Mouse (Mus musculus): ENCODE data around the gene Nptxr. TPM values are rescaled to one million over a fixed set of nuclear protein-coding genes. Genes with fewer than 3 reads are reported as not detected.

Gene Nptxr
- polyA plus RNA-seq, 1 experiment from 2014 or later, result 62.1 TPM

- H3K4me2 ChIP-seq (ENCODE audit: low read length), result no peak overlapping the region
- H3K9me3 ChIP-seq (replicated peaks; ENCODE audit: control insufficient read depth, low read length, poor library complexity, severe bottlenecking), result no peaks in the 10 kb centered on the region
- H3K9ac ChIP-seq (ENCODE audit: low read depth, low read length), result no peak overlapping the region
- no peak overlapping the region for H3K4me3 ChIP-seq (ENCODE audit: low read depth, low read length)
- no peak for ATAC-seq
- H3K4me1 ChIP-seq (ENCODE audit: control insufficient read depth, insufficient read depth, low read length), result peaks cover 6% of the 10 kb centered on the region; the same call in 1 of the 2 replicates
- H3K27ac ChIP-seq (ENCODE audit: low read length), result no peak overlapping the region
- WGBS, result 66% methylated on average over 3 of the region's 3 CpGs
- peaks cover 14% of the 10 kb centered on the region for H3K27me3 ChIP-seq (ENCODE audit: control insufficient read depth, insufficient read depth, low read depth, low read length)
- no peaks in the 10 kb centered on the region for H3K36me3 ChIP-seq (ENCODE audit: control insufficient read depth, insufficient read depth, low read length)
Observed at GRCm38 (mm10) chr15:79810061-79810460, 5.5 kb upstream of the Nptxr start.

GRCm38 (mm10) chr15:79808658-79809057, 4.1 kb upstream of the Nptxr start:
- Histone ChIP-seq H3K4me3 (ENCODE audit: low read depth, low read length) (no peak overlapping the region), H3K27me3 (ENCODE audit: control insufficient read depth, insufficient read depth, low read depth, low read length) (peaks cover 14% of the 10 kb centered on the region), H3K36me3 (ENCODE audit: control insufficient read depth, insufficient read depth, low read length) (no peaks in the 10 kb centered on the region), H3K4me2 (ENCODE audit: low read length) (no peak overlapping the region), H3K9me3 (replicated peaks; ENCODE audit: control insufficient read depth, low read length, poor library complexity, severe bottlenecking) (no peaks in the 10 kb centered on the region), H3K9ac (ENCODE audit: low read depth, low read length) (no peak overlapping the region), H3K27ac (ENCODE audit: low read length) (no peak overlapping the region), H3K4me1 (ENCODE audit: control insufficient read depth, insufficient read depth, low read length) (peaks cover 7% of the 10 kb centered on the region; the same call in 1 of the 2 replicates)
- WGBS, result 52% methylated on average over 5 of the region's 5 CpGs
- ATAC-seq, result no peak

- WGBS, result 35% methylated on average over 5 of the region's 5 CpGs
Observed at GRCm38 (mm10) chr15:79808114-79808513, 3.5 kb upstream of the Nptxr start.

GRCm38 (mm10) chr15:79807050-79807449, 2.5 kb upstream of the Nptxr start:
- 53% methylated on average over 1 of the region's 1 CpGs for WGBS
- peaks cover 15% of the 10 kb centered on the region for H3K27me3 ChIP-seq (ENCODE audit: control insufficient read depth, insufficient read depth, low read depth, low read length)
- no peak for ATAC-seq
- no peak overlapping the region for H3K9ac ChIP-seq (ENCODE audit: low read depth, low read length)
- no peaks in the 10 kb centered on the region for H3K9me3 ChIP-seq (replicated peaks; ENCODE audit: control insufficient read depth, low read length, poor library complexity, severe bottlenecking)
- H3K36me3 ChIP-seq (ENCODE audit: control insufficient read depth, insufficient read depth, low read length), result no peaks in the 10 kb centered on the region
- H3K4me1 ChIP-seq (ENCODE audit: control insufficient read depth, insufficient read depth, low read length), result peaks cover 19% of the 10 kb centered on the region
- H3K4me3 ChIP-seq (ENCODE audit: low read depth, low read length), result no peak overlapping the region
- no peak overlapping the region for H3K4me2 ChIP-seq (ENCODE audit: low read length)
- H3K27ac ChIP-seq (ENCODE audit: low read length), result no peak overlapping the region

More at GRCm38 (mm10) chr15:79808114-79808513, 3.5 kb upstream of the Nptxr start:
- Histone ChIP-seq H3K36me3 (ENCODE audit: control insufficient read depth, insufficient read depth, low read length) (no peaks in the 10 kb centered on the region), H3K27me3 (ENCODE audit: control insufficient read depth, insufficient read depth, low read depth, low read length) (peaks cover 14% of the 10 kb centered on the region), H3K27ac (ENCODE audit: low read length) (no peak overlapping the region), H3K4me3 (ENCODE audit: low read depth, low read length) (no peak overlapping the region), H3K9me3 (replicated peaks; ENCODE audit: control insufficient read depth, low read length, poor library complexity, severe bottlenecking) (no peaks in the 10 kb centered on the region), H3K4me1 (ENCODE audit: control insufficient read depth, insufficient read depth, low read length) (peaks cover 11% of the 10 kb centered on the region; the same call in 1 of the 2 replicates), H3K9ac (ENCODE audit: low read depth, low read length) (no peak overlapping the region), H3K4me2 (ENCODE audit: low read length) (no peak overlapping the region)
- ATAC-seq, result no peak

GRCm38 (mm10) chr15:79805246-79805645, 680 bp upstream of the Nptxr start:
- 25% methylated on average over 8 of the region's 8 CpGs for WGBS
- peaks cover 16% of the 10 kb centered on the region for H3K27me3 ChIP-seq (ENCODE audit: control insufficient read depth, insufficient read depth, low read depth, low read length)
- peak overlapping the region; percentile 61 for H3K4me2 ChIP-seq (ENCODE audit: low read length)
- H3K36me3 ChIP-seq (ENCODE audit: control insufficient read depth, insufficient read depth, low read length), result no peaks in the 10 kb centered on the region
- H3K9ac ChIP-seq (ENCODE audit: low read depth, low read length), result peak overlapping the region; percentile 87
- H3K4me3 ChIP-seq (ENCODE audit: low read depth, low read length), result peak overlapping the region; percentile 81
- H3K4me1 ChIP-seq (ENCODE audit: control insufficient read depth, insufficient read depth, low read length), result peaks cover 20% of the 10 kb centered on the region
- no peaks in the 10 kb centered on the region for H3K9me3 ChIP-seq (replicated peaks; ENCODE audit: control insufficient read depth, low read length, poor library complexity, severe bottlenecking)
- H3K27ac ChIP-seq (ENCODE audit: low read length), result peak overlapping the region; percentile 89
- no peak for ATAC-seq

- Histone ChIP-seq H3K4me3 (ENCODE audit: low read depth, low read length) (peak overlapping the region; percentile 81), H3K4me1 (ENCODE audit: control insufficient read depth, insufficient read depth, low read length) (peaks cover 20% of the 10 kb centered on the region), H3K9me3 (replicated peaks; ENCODE audit: control insufficient read depth, low read length, poor library complexity, severe bottlenecking) (no peaks in the 10 kb centered on the region), H3K9ac (ENCODE audit: low read depth, low read length) (peak overlapping the region; percentile 87), H3K36me3 (ENCODE audit: control insufficient read depth, insufficient read depth, low read length) (no peaks in the 10 kb centered on the region), H3K27me3 (ENCODE audit: control insufficient read depth, insufficient read depth, low read depth, low read length) (peaks cover 16% of the 10 kb centered on the region), H3K27ac (ENCODE audit: low read length) (peak overlapping the region; percentile 89), H3K4me2 (ENCODE audit: low read length) (peak overlapping the region; percentile 61)
- ATAC-seq, result peak; percentile 63
- 5% methylated on average over 79 of the region's 81 CpGs for WGBS
Observed at GRCm38 (mm10) chr15:79803533-79804351, 824 bp downstream of the Nptxr start.

- Histone ChIP-seq H3K9ac (ENCODE audit: low read depth, low read length) (no peak overlapping the region), H3K36me3 (ENCODE audit: control insufficient read depth, insufficient read depth, low read length) (no peaks in the 10 kb centered on the region), H3K4me2 (ENCODE audit: low read length) (peak overlapping the region; percentile 61), H3K9me3 (replicated peaks; ENCODE audit: control insufficient read depth, low read length, poor library complexity, severe bottlenecking) (no peaks in the 10 kb centered on the region), H3K4me3 (ENCODE audit: low read depth, low read length) (no peak overlapping the region), H3K27me3 (ENCODE audit: control insufficient read depth, insufficient read depth, low read depth, low read length) (peaks cover 15% of the 10 kb centered on the region), H3K4me1 (ENCODE audit: control insufficient read depth, insufficient read depth, low read length) (peaks cover 20% of the 10 kb centered on the region), H3K27ac (ENCODE audit: low read length) (no peak overlapping the region)
- ATAC-seq, result no peak
- WGBS, result 59% methylated on average over 4 of the region's 4 CpGs
Observed at GRCm38 (mm10) chr15:79802304-79802703, 2.3 kb downstream of the Nptxr start.

GRCm38 (mm10) chr15:79801646-79802045, 2.9 kb downstream of the Nptxr start:
- Histone ChIP-seq H3K27me3 (ENCODE audit: control insufficient read depth, insufficient read depth, low read depth, low read length) (peaks cover 9% of the 10 kb centered on the region), H3K9ac (ENCODE audit: low read depth, low read length) (no peak overlapping the region), H3K4me3 (ENCODE audit: low read depth, low read length) (no peak overlapping the region), H3K27ac (ENCODE audit: low read length) (no peak overlapping the region), H3K4me1 (ENCODE audit: control insufficient read depth, insufficient read depth, low read length) (peaks cover 20% of the 10 kb centered on the region), H3K36me3 (ENCODE audit: control insufficient read depth, insufficient read depth, low read length) (no peaks in the 10 kb centered on the region), H3K4me2 (ENCODE audit: low read length) (no peak overlapping the region), H3K9me3 (replicated peaks; ENCODE audit: control insufficient read depth, low read length, poor library complexity, severe bottlenecking) (no peaks in the 10 kb centered on the region)
- 80% methylated on average over 2 of the region's 2 CpGs for WGBS
- ATAC-seq, result no peak

- H3K4me3 ChIP-seq (ENCODE audit: low read depth, low read length), result no peak overlapping the region
- H3K9ac ChIP-seq (ENCODE audit: low read depth, low read length), result no peak overlapping the region
- H3K9me3 ChIP-seq (replicated peaks; ENCODE audit: control insufficient read depth, low read length, poor library complexity, severe bottlenecking), result no peaks in the 10 kb centered on the region
- H3K27me3 ChIP-seq (ENCODE audit: control insufficient read depth, insufficient read depth, low read depth, low read length), result peaks cover 2% of the 10 kb centered on the region
- 51% methylated on average over 11 of the region's 11 CpGs for WGBS
- ATAC-seq, result no peak
- no peak overlapping the region for H3K27ac ChIP-seq (ENCODE audit: low read length)
- no peaks in the 10 kb centered on the region for H3K36me3 ChIP-seq (ENCODE audit: control insufficient read depth, insufficient read depth, low read length)
- H3K4me1 ChIP-seq (ENCODE audit: control insufficient read depth, insufficient read depth, low read length), result peaks cover 20% of the 10 kb centered on the region
- no peak overlapping the region for H3K4me2 ChIP-seq (ENCODE audit: low read length)
Observed at GRCm38 (mm10) chr15:79800701-79801100, 3.9 kb downstream of the Nptxr start.
